Mouse (Mus musculus) B cell, adult (primary cell): ENCODE results near the gene Cd163l1. TPM values are rescaled to one million over a fixed set of nuclear protein-coding genes. Genes with fewer than 3 reads are reported as not detected.

Source experiments
- total RNA-seq: library from RNA; stranded (reverse); gene quantifications from 4 replicates; pipeline ENCODE4 v1.2.4, GENCODE M21; 2023; ENCODE audit not compliant: inconsistent age

Gene Cd163l1
- total RNA-seq, result not detected in 4 replicates

DNA sequence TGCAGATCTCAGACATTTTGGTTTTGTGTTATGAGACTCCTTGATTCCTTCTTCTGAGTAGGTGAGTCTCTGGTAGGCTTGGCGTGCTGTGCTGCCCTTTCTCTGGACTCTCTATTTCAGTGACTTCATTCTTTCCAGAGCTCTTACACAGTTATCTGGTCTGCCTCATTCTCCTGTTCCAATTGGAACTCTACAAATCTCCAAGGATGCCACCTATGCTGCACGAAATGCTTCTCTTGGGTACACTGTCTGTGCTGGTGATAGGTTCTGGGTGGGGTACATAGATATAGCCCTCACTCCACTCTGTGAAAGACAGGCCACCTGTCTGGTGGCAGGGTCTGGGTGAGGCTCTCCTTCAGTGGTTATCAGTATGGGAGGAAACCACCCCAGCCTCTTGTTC, at the start of gene Cd163l1:
TSS of gene Cd163l1 (plus strand) at position 301 of the 400 bp plus-strand sequence.

DNA sequence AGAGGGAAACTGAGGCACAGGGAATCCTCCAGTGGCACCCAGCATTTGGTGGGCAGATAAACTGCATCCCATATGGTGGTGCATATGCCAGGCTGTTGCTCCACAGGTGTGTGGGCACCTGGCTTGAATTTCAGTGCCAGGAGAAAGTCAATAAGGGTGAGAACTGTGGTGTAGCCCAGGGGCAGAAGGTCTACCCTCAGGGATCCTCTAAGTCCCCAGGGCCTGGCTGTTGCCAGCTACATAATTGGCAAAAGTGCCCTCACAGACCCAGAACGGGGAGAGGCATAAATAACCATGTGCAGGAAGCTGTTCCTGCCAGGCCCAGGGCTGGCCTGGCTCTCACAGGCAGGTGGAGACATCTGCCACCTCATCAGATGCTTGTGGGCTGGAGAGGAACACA, 45.1 kb upstream of the Cd163l1 start, which contains the start of gene Olfr523:
TSS of gene Olfr523 (plus strand) at position 282 of the 400 bp plus-strand sequence.

DNA sequence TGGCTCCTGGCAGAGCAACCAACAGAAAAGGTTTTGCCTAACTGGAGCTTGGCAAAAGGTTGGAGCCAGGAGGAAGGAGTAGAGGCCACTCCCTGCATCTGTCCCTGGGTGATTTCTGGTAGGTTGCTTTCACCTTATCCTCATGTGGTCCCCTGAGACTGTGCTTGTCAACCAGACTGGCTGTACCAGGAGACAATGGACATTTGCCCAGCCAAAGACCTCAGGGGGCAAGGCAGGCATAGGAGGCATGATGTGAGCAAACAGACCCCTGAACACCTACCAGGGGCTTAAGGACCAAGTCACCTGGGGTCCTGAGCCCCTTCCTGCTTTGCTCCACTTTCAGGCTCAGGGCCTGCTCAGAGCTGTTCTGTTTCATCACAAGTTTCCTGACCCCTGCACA, 12.2 kb upstream of the Cd163l1 start, which contains the start of gene Olfr524:
TSS of gene Olfr524 (minus strand) at position 101 of the 400 bp plus-strand sequence.

DNA sequence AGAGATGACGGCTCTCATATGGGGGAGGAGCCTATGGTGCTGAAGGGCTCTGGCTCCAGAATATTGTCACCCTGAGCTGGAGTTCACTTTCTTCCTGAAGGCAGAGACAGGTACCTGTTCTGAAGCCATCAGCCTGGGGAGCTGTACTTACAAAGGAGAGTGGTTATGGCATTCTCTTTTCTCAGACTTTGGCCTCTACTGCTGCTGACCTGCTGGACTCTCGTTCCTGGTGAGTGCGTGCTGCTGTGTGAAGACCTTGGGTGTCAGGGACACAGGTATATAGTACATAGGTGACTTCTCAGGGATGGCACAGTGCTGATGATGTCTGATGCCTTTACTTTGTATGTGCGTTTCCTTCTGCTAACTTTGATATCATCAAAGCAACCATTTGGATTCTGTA, 29.1 kb downstream of the Cd163l1 start, which contains the start of gene 5830411N06Rik:
TSS of gene 5830411N06Rik (plus strand) at position 69 of the 400 bp plus-strand sequence.

Other genes with a start within 250 kb of the Cd163l1 start
- gene 6430531B16Rik, start 239.5 kb upstream of the Cd163l1 start, total RNA-seq, result 0.83 TPM in 1 of 4 replicates, not detected in the others
- gene Adam8, start 225.7 kb upstream of the Cd163l1 start, total RNA-seq, result 1.5 to 3.0 TPM (median 2.4 TPM) in 4 replicates
- 37.8 to 50.2 TPM (median 42.3 TPM) in 4 replicates for gene Zfp511, start 181.9 kb upstream of the Cd163l1 start, total RNA-seq
- gene Tubgcp2, start 181.6 kb upstream of the Cd163l1 start, total RNA-seq, result 30.9 to 38.7 TPM (median 35.1 TPM) in 4 replicates
- not detected in 4 replicates for gene Msx3, start 169.2 kb upstream of the Cd163l1 start, total RNA-seq
- gene Caly, start 135.7 kb upstream of the Cd163l1 start, total RNA-seq, result not detected in 4 replicates
- not detected in 4 replicates for gene Prap1, start 124.9 kb upstream of the Cd163l1 start, total RNA-seq
- gene Fuom, start 115.8 kb upstream of the Cd163l1 start, total RNA-seq, result 2.2 to 3.9 TPM (median 3.2 TPM) in 4 replicates
- 1.6 to 6.7 TPM (median 5.0 TPM) in 4 replicates for gene Paox, start 102.5 kb upstream of the Cd163l1 start, total RNA-seq
- 23.9 to 29.1 TPM (median 25.5 TPM) in 4 replicates for gene Echs1, start 101.8 kb upstream of the Cd163l1 start, total RNA-seq
- 11.1 to 17.4 TPM (median 14.2 TPM) in 4 replicates for gene Mtg1, start 80.7 kb upstream of the Cd163l1 start, total RNA-seq
- gene Sprn, start 63.4 kb upstream of the Cd163l1 start, total RNA-seq, result not detected in 4 replicates
- gene Olfr522, start 53.5 kb upstream of the Cd163l1 start, total RNA-seq, result not detected in 4 replicates
- not detected in 4 replicates for gene Olfr523, start 45.0 kb upstream of the Cd163l1 start, total RNA-seq
- not detected in 4 replicates for gene Olfr524, start 12.3 kb upstream of the Cd163l1 start, total RNA-seq
- not detected in 4 replicates for gene 5830411N06Rik, start 29.0 kb downstream of the Cd163l1 start, total RNA-seq
- not detected in 4 replicates for gene Olfr525, start 102.6 kb downstream of the Cd163l1 start, total RNA-seq
- gene Olfr527, start 115.8 kb downstream of the Cd163l1 start, total RNA-seq, result not detected in 4 replicates
- gene Olfr60, start 143.4 kb downstream of the Cd163l1 start, total RNA-seq, result not detected in 4 replicates
- gene Olfr530, start 158.1 kb downstream of the Cd163l1 start, total RNA-seq, result not detected in 4 replicates
- not detected in 4 replicates for gene Olfr531, start 184.7 kb downstream of the Cd163l1 start, total RNA-seq
- gene Olfr532, start 203.4 kb downstream of the Cd163l1 start, total RNA-seq, result not detected in 4 replicates
- gene Olfr533, start 245.1 kb downstream of the Cd163l1 start, total RNA-seq, result not detected in 4 replicates